Mouse (Mus musculus) midbrain, embryonic 11.5 days (tissue): ENCODE data around the gene Ptprf. TPM values are rescaled to one million over a fixed set of nuclear protein-coding genes. Genes with fewer than 3 reads are reported as not detected.

Experiments
- ATAC-seq: fragments of 200-750 bp; cut with Nextera tagmentation; 2 replicates; pipeline ENCODE4 v1.8.0; 2017; ENCODE audit warnings: moderate TSS enrichment, moderate library complexity; ENCODE audit not compliant: low FRiP score
- DNase-seq: peaks from one replicate; pipeline ENCODE4 v3.0.0; 2015; ENCODE audit warnings: low spot score; ENCODE audit errors: missing footprints
- H3K27ac ChIP-seq: fragments of 300-500 bp; sonication (generic); 2 replicates; pipeline ENCODE4 v1.5.1; 2014; ENCODE audit warnings: low read depth, low read length
- H3K27me3 ChIP-seq: fragments of 300-500 bp; sonication (generic); 2 replicates; pipeline ENCODE4 v1.6.1; 2014; ENCODE audit warnings: mild to moderate bottlenecking, low read length, moderate library complexity, mixed read lengths; ENCODE audit not compliant: control insufficient read depth, insufficient read depth
- H3K36me3 ChIP-seq: fragments of 300-500 bp; sonication (generic); 2 replicates; pipeline ENCODE4 v1.6.1; 2014; ENCODE audit warnings: mild to moderate bottlenecking, low read length, moderate library complexity, mixed read lengths; ENCODE audit not compliant: control insufficient read depth, insufficient read depth
- H3K4me1 ChIP-seq: fragments of 300-500 bp; sonication (generic); 2 replicates; pipeline ENCODE4 v1.6.1; 2014; ENCODE audit warnings: low read length; ENCODE audit not compliant: control insufficient read depth, insufficient read depth
- H3K4me2 ChIP-seq: fragments of 300-500 bp; sonication (generic); 2 replicates; pipeline ENCODE4 v1.6.1; 2014; ENCODE audit warnings: mild to moderate bottlenecking, moderate library complexity
- H3K4me3 ChIP-seq: fragments of 300-500 bp; sonication (generic); 2 replicates; pipeline ENCODE4 v1.5.1; 2014; ENCODE audit warnings: low read depth, low read length
- H3K9ac ChIP-seq: fragments of 300-500 bp; sonication (generic); 2 replicates; pipeline ENCODE4 v1.6.1; 2014; ENCODE audit warnings: low read length
- H3K9me3 ChIP-seq: fragments of 300-500 bp; sonication (generic); 2 replicates; pipeline ENCODE4 v1.6.1; 2016; ENCODE audit warnings: low read length; ENCODE audit not compliant: control insufficient read depth
- WGBS: fragments of 180-500 bp; shearing (Covaris S2); extraction: QIAGEN DNeasy Blood & Tissue Kit; methylation state at CpG from one replicate; pipeline ENCODE4 v1.1.7; 2014; 5-methylcytosine and 5-hydroxymethylcytosine counted together
- polyA plus RNA-seq: library from polyadenylated mRNA; unstranded; fragments of >200 nt; fragmentation: Nextera tagmentation; extraction: Ambion mirVana; gene quantifications from 2 replicates; pipeline ENCODE4 v1.2.1, GENCODE M21; 2014

Gene Ptprf
- 60.1 and 63.5 TPM in 2 replicates for polyA plus RNA-seq

GRCm38 (mm10) chr4:118291231-118291630, at the start of gene Ptprf:
Gene Ptprf, minus strand, starts transcription at chr4:118291405.
- Histone ChIP-seq H3K9me3 (no peaks in the 10 kb centered on the region), H3K36me3 (no peaks in the 10 kb centered on the region), H3K4me1 (peaks cover 16% of the 10 kb centered on the region), H3K4me2 (peak within 1 kb of the TSS; percentile 83), H3K27ac (peak within 1 kb of the TSS; percentile 76), H3K4me3 (peak within 1 kb of the TSS; percentile 98), H3K9ac (peak within 1 kb of the TSS; percentile 98), H3K27me3 (no peaks in the 10 kb centered on the region)
- DNase-seq, result peak; percentile 96
- WGBS, result 1% methylated on average over 39 of the region's 50 CpGs
- peak; percentile 67 for ATAC-seq

GRCm38 (mm10) chr4:118336658-118337057, 45.5 kb upstream of the Ptprf start:
- no peaks in the 10 kb centered on the region for H3K36me3 ChIP-seq
- ATAC-seq (no peak), DNase-seq (peak; percentile 96)
- no peak overlapping the region for H3K27ac ChIP-seq
- no peaks in the 10 kb centered on the region for H3K27me3 ChIP-seq
- H3K4me1 ChIP-seq, result no peaks in the 10 kb centered on the region
- no peak overlapping the region for H3K9ac ChIP-seq
- no peak overlapping the region for H3K4me3 ChIP-seq
- 18% methylated on average over 7 of the region's 7 CpGs for WGBS
- H3K4me2 ChIP-seq, result no peak overlapping the region
- H3K9me3 ChIP-seq, result no peaks in the 10 kb centered on the region

DNA sequence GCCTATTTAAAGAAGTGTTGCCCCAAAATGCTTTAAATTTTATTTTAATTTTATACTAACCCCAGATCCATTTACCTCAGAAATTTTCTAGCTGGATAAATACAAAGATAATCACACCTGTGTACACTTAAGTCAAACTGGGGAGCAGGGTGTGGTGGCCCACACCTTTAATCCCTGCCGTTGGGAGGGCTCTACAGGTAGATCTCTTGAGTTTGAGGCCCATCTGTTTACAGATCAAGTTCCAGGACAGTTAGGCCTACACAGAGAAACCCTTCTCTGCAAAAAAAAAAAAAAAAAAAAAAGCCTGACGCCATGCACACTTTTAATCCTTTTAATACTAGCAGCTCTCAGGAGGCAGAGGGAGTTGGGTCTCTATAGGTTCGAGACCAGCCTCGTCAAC, 44.8 kb upstream of the Ptprf start:
- no peak overlapping the region for H3K27ac ChIP-seq
- no peaks in the 10 kb centered on the region for H3K36me3 ChIP-seq
- no peak overlapping the region for H3K9ac ChIP-seq
- no peaks in the 10 kb centered on the region for H3K9me3 ChIP-seq
- H3K4me2 ChIP-seq, result no peak overlapping the region
- no peaks in the 10 kb centered on the region for H3K4me1 ChIP-seq
- ATAC-seq (no peak), DNase-seq (no peak)
- H3K27me3 ChIP-seq, result no peaks in the 10 kb centered on the region
- WGBS, result 78% methylated on average over 4 of the region's 4 CpGs
- H3K4me3 ChIP-seq, result no peak overlapping the region

GRCm38 (mm10) chr4:118331777-118332176, 40.6 kb upstream of the Ptprf start:
- no peak overlapping the region for H3K4me2 ChIP-seq
- DNase-seq, result no peak
- H3K27ac ChIP-seq, result no peak overlapping the region
- H3K36me3 ChIP-seq, result no peaks in the 10 kb centered on the region
- WGBS, result 73% methylated on average over 4 of the region's 4 CpGs
- no peaks in the 10 kb centered on the region for H3K9me3 ChIP-seq
- H3K4me3 ChIP-seq, result no peak overlapping the region
- H3K4me1 ChIP-seq, result no peaks in the 10 kb centered on the region
- H3K27me3 ChIP-seq, result no peaks in the 10 kb centered on the region
- no peak overlapping the region for H3K9ac ChIP-seq
- ATAC-seq, result no peak

DNA sequence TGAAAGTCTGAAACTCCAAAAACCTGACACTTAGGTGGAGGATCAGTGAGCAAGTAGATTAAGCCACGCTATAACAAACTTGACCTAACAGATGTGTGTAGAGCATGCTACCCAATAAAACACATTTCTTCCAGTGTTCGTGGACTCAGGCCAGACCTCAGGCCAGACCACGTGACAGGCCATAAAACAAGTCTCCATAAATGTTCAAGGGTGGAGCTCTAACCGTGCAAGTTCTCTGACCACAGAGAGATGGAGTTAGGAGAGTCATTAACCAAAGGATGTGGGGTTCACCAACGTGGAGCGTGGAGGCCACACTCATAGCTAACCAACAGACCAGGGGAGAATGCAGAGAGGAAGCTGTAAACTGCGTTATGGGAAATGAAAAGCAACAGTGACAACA, 35.3 kb upstream of the Ptprf start:
- whole genome bisulfite sequencing, result 83% methylated on average over 7 of the region's 7 CpGs
- Histone ChIP-seq H3K9me3 (no peaks in the 10 kb centered on the region), H3K4me1 (no peaks in the 10 kb centered on the region), H3K36me3 (no peaks in the 10 kb centered on the region), H3K4me3 (no peak overlapping the region), H3K27me3 (no peaks in the 10 kb centered on the region), H3K9ac (no peak overlapping the region), H3K4me2 (no peak overlapping the region), H3K27ac (no peak overlapping the region)
- DNase-seq, result no peak
- no peak for ATAC-seq

GRCm38 (mm10) chr4:118320636-118321035, 29.4 kb upstream of the Ptprf start:
- H3K36me3 ChIP-seq, result no peaks in the 10 kb centered on the region
- 85% methylated on average over 2 of the region's 2 CpGs for WGBS
- H3K27me3 ChIP-seq, result no peaks in the 10 kb centered on the region
- H3K9me3 ChIP-seq, result no peaks in the 10 kb centered on the region
- no peak overlapping the region for H3K4me3 ChIP-seq
- DNase-seq (peak; percentile 33), ATAC-seq (no peak)
- H3K4me2 ChIP-seq, result no peak overlapping the region
- H3K9ac ChIP-seq, result no peak overlapping the region
- no peak overlapping the region for H3K27ac ChIP-seq
- 0 out of 2 replicates have a peak, but pooled peaks cover 3% of the 10 kb centered on the region for H3K4me1 ChIP-seq

GRCm38 (mm10) chr4:118319706-118320344, 28.6 kb upstream of the Ptprf start:
- H3K9ac ChIP-seq, result no peak overlapping the region
- peak; percentile 55; the same call in 1 of the 2 replicates for ATAC-seq
- WGBS, result 44% methylated on average over 8 of the region's 8 CpGs
- no peaks in the 10 kb centered on the region for H3K36me3 ChIP-seq
- peak; percentile 81 for DNase-seq
- H3K27ac ChIP-seq, result no peak overlapping the region
- no peak overlapping the region for H3K4me2 ChIP-seq
- H3K27me3 ChIP-seq, result no peaks in the 10 kb centered on the region
- H3K4me3 ChIP-seq, result no peak overlapping the region
- no peaks in the 10 kb centered on the region for H3K9me3 ChIP-seq
- 0 out of 2 replicates have a peak, but pooled peaks cover 3% of the 10 kb centered on the region for H3K4me1 ChIP-seq

GRCm38 (mm10) chr4:118316662-118317061, 25.5 kb upstream of the Ptprf start:
- H3K9ac ChIP-seq, result no peak overlapping the region
- DNase-seq, result no peak

GRCm38 (mm10) chr4:118315286-118315685, 24.1 kb upstream of the Ptprf start:
- no peak for DNase-seq
- Histone ChIP-seq H3K27me3 (no peaks in the 10 kb centered on the region), H3K36me3 (no peaks in the 10 kb centered on the region), H3K4me2 (no peak overlapping the region), H3K9me3 (no peaks in the 10 kb centered on the region), H3K9ac (no peak overlapping the region), H3K27ac (no peak overlapping the region), H3K4me1 (0 out of 2 replicates have a peak, but pooled peaks cover 3% of the 10 kb centered on the region), H3K4me3 (no peak overlapping the region)
- no peak for ATAC-seq
- 62% methylated on average over 8 of the region's 8 CpGs for WGBS

More at GRCm38 (mm10) chr4:118316662-118317061, 25.5 kb upstream of the Ptprf start:
- Histone ChIP-seq H3K4me2 (no peak overlapping the region), H3K27ac (no peak overlapping the region), H3K4me1 (0 out of 2 replicates have a peak, but pooled peaks cover 3% of the 10 kb centered on the region), H3K9me3 (no peaks in the 10 kb centered on the region), H3K36me3 (no peaks in the 10 kb centered on the region), H3K4me3 (no peak overlapping the region), H3K27me3 (no peaks in the 10 kb centered on the region)
- no peak for ATAC-seq
- 85% methylated on average over 4 of the region's 4 CpGs for WGBS
